Mouse (Mus musculus) gonadal fat pad, adult 2 months (tissue): ENCODE results near the gene Gna13. TPM values are rescaled to one million over a fixed set of nuclear protein-coding genes. Genes with fewer than 3 reads are reported as not detected.

Source experiments
- DNase-seq: peaks from one replicate; pipeline ENCODE4 v3.0.0-alpha.2; 2012; ENCODE audit warnings: low read depth
- polyA plus RNA-seq: library from polyadenylated mRNA; depleted of rRNA; stranded (reverse); fragments of >200 nt; gene quantifications from 2 replicates; pipeline ENCODE4 v1.2.3, GENCODE M21; 2012

Gene Gna13
- polyA plus RNA-seq, 1 experiment, result 24.0 TPM

GRCm38 (mm10) chr11:109349652-109350316, 12.8 kb upstream of the Gna13 start:
- no peak for DNase-seq

GRCm38 (mm10) chr11:109350317-109350714, 12.3 kb upstream of the Gna13 start:
- no peak for DNase-seq

- DNase-seq, result no peak
Observed at GRCm38 (mm10) chr11:109351489-109351888, 11.1 kb upstream of the Gna13 start.

- DNase-seq, result no peak
Observed at GRCm38 (mm10) chr11:109353391-109354235, 9.0 kb upstream of the Gna13 start.

- no peak for DNase-seq
Observed at GRCm38 (mm10) chr11:109354236-109354613, 8.4 kb upstream of the Gna13 start.

- no peak for DNase-seq
Observed at GRCm38 (mm10) chr11:109355771-109356388, 6.8 kb upstream of the Gna13 start.

DNA sequence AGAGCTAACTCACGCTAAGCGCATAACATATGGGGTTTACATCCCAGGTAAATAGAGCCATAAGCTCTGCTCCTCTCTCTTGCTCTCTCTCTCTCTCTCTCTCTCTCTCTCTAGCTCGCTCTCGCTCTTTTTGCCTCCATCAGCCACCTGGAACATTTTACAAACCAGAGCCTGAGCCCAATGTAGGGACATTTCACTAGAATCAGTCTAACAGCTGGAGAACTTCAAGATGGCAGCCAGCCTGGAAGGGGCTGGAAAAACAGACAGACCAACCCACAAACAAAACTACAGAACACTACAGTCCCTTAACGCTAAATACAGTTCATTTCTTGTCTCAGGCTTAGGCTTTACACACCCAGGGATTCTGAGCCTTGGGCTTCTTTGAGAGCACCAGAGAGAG, 5.5 kb upstream of the Gna13 start:
- no peak for DNase-seq

DNA sequence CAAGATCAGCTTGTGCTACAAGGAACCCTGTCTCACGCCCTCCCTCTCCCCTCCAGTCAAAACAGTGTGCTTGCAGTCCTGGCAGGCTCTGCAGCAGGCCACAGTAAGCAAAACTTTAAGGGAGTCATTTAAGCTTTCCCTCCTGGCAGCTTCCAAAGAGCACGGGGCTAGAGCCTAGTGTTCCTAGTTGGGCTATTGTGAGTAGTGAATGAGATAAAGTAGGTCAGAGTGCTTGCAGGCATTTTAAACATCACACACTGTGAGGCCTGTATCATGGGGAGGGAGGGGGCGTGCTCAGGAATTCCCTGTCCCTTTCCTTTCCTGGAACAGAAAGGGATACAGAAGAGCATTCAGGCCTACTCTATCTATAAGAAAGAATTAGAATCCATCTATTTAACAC, 4.1 kb upstream of the Gna13 start:
- DNase-seq, result no peak

DNA sequence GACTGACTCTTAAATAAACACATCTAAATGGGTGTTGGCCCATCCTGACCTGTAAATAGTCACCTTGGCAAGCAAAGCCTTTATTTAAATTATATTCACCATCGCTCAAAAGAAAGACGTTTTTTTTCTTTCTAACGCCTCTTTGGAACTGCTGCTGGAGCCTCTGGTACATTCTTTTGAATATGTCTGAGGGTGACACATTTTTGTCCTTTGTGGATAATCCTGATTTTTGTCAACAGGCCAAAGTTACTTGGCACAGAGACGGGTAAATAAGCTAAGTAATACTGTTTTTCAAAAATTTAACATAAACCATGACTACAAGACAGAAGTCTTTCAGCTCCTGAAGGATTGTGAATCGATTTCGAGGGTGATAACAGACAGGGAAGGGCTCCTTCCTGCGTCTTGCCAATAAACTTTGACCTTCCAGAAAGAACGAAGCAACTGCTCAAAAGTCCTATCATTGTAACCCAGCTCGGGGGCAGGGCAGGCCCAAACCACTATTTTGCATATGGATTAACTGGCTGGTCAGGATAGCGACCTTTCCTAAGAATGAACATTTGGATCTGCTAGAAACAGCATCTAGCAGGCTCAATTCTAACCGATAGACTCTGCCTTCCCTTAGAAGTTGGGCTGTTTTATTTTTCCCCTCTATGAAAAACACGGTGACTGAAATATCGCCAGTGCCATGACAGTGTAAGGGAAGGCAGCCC, 3.4 kb upstream of the Gna13 start:
- no peak for DNase-seq

DNA sequence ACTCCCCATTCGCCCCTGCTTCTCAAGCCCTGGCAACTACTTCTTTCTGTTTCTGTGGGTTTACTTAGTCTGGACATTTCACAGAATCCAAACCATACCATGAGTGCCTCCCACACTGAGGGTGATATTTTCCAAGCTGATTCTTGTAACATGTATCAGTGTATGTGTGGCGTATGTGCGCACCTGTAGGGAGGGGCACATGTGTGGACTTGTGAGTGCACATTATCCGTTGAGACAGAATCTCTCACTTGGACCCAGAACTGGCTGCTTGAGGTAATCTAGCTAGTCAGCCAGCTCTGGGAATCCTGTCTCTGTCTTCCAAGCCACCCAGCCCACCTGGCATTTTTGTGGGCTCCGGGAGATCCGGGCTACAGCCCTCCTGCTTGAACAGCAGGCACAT, 2.5 kb upstream of the Gna13 start:
- no peak for DNase-seq

GRCm38 (mm10) chr11:109360581-109361040, 2.0 kb upstream of the Gna13 start:
- DNase-seq, result no peak

GRCm38 (mm10) chr11:109361241-109361630, 1.4 kb upstream of the Gna13 start:
- no peak for DNase-seq

DNA sequence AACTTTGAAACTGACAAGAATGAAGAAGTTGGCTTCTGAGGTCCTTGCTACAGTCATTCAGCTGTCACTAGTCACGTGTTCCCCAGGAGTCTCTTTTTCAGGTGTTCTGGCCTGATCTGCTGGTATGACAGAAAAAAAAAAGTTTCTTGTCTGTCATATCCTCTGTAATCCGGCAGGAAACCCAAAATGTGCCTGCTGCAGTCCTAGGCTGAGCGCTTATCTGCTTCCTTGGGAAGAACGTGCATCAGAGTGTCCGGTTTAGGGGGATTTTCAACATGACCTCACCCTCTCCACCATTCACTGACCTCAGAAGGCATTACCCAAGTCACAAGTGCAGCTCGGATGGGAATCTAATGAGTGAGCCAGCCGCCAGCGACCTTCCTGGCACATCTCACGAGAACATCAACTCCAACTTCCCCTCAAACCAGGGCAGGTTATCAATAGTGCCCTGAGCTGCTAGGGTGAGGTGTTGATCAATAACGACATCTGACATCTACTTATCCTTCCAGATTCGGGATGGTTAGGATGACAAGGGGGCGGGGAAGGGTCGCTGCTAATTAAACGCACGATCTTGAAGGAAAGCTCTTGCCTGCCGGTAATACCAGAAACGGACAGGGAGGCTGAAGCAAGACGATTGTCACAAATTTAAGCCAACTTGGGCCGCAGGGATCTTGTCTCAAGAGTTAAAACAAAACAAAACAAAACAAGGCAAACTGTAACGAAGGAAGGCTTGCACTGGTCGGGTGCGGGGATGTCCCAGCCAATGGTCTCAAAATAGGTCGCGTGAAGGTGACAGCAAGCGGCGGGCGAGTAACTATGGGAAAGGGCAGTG, 784 bp upstream of the Gna13 start:
- no peak for DNase-seq

DNA sequence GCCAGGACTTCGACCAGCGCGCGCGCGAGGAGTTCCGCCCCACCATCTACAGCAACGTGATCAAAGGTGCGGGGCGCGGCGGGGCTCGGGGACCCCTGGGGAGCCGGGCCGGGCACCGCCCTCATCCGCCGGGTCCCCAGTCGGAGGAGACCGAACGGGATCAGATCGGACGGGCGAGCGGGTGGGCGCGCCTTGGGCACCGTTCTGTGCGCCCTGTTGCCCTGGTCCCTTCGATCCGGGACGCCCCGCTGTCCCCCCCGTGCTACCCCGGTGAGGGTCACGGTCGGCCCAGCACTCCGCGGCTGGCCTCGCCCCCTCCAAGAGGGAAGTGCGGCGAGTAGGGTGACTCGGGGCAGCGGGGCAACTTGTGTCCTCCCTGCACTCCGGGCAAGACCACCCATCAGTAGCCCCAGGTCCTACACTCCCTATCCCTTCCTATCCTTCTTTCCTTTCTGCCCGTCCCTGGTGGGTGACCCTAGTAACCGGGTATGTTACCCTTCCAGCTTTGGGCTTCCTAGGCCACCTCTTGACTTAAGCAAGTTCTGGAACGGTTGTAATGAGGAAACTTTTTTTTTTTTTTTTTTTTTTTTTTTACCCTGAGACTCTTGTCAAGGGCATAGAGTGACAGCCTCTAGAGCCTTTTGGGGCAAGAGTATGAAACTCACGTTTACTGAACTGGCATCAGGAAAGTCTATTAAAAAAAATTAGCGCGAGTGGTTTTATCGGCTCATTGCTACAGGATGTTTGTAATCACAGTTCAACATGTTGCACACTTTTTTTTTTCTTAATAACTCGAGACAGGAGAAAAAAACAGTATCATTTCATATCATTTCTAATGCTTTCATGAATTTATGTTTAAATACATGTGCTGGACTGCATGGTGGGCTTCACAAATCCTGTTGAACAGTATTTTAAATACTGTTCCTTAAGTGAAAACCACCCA, 831 bp downstream of the Gna13 start:
- DNase-seq, result no peak

- DNase-seq, result no peak
Observed at GRCm38 (mm10) chr11:109364337-109364736, 1.7 kb downstream of the Gna13 start.

DNA sequence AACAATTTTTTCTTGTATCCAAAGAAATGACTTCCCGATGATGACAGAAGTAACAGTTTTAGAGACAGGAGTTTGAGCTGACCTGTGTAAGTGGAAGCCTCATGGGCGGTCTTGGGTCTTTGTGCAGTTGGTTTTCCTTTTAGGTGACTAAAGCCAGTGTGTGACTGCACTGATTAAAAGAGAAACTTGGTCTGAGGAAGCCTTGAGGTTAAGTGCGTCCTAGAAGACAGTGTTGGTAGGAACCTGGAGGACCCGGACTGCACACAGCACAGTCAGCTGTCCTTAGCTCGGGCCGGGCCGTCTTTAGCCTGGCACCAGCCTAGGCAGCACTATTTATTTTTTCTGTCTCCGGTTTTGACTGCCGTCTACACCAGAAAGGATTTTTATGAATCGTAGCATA, 2.2 kb downstream of the Gna13 start:
- DNase-seq, result no peak

DNA sequence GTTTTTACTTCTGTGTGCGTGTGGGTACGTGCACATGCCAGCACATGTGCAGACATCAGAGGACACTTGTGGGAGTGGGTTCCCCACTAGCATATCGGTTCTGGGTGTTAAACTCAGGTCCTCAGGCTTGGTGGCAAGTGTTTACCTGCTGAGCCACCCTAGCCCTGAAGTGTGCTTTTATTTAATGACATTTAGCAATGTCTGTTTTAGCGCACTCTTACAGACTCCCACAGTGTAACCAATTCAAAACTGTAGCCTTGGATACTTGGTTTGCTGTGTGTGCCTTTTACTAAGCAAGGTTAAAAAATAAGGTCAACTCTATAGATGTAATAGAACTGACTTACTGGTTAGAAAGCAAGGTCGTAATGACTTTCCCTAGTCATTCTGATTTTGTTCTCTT, 3.2 kb downstream of the Gna13 start:
- no peak for DNase-seq

- no peak for DNase-seq
Observed at GRCm38 (mm10) chr11:109366802-109367579, 4.4 kb downstream of the Gna13 start.

- no peak for DNase-seq
Observed at GRCm38 (mm10) chr11:109369026-109369637, 6.5 kb downstream of the Gna13 start.
